Mouse (Mus musculus) MEL (cell line): Measurements from ENCODE around the gene 4930404H24Rik.

Experiments used
- CHD2 ChIP-seq: IDR thresholded peaks from 2 replicates; pipeline ENCODE4 v1.6.1; 2011; ENCODE audit warnings: low read length, improper control_type of control experiment
- CTCF ChIP-seq, 3 experiments: IDR thresholded peaks in 2 of 3; conservative IDR thresholded peaks in 1 of 3; 2 replicates each; pipeline ENCODE4 v1.5.1; 2011 to 2012; ENCODE audit warnings: low read length in 3 of 3, low read depth in 2 of 3, mild to moderate bottlenecking in 2 of 3, improper control_type of control experiment in 1 of 3, inconsistent platforms in 1 of 3, mixed read lengths in 1 of 3, moderate library complexity in 1 of 3; ENCODE audit not compliant: control insufficient read depth in 1 of 3, insufficient read depth in 1 of 3, poor library complexity in 1 of 3, severe bottlenecking in 1 of 3
- GATA1 ChIP-seq: IDR thresholded peaks from 2 replicates; pipeline ENCODE4 v1.6.1; 2011; ENCODE audit warnings: low read depth, low read length, improper control_type of control experiment
- HCFC1 ChIP-seq: IDR thresholded peaks from 2 replicates; pipeline ENCODE4 v1.6.1; 2012; ENCODE audit warnings: low read depth, mild to moderate bottlenecking, inconsistent platforms, low read length, improper control_type of control experiment, moderate library complexity
- MEF2A ChIP-seq: IDR thresholded peaks from 2 replicates; pipeline ENCODE4 v1.6.1; 2014; ENCODE audit warnings: low read depth, mild to moderate bottlenecking, inconsistent platforms, low read length, improper control_type of control experiment; ENCODE audit not compliant: poor library complexity, insufficient replicate concordance, severe bottlenecking; ENCODE audit errors: extremely low read depth
- MYC ChIP-seq: IDR thresholded peaks from 2 replicates; pipeline ENCODE4 v1.6.1; 2011; ENCODE audit warnings: low read depth, mild to moderate bottlenecking, low read length, improper control_type of control experiment, moderate library complexity
- POLR2A ChIP-seq, 2 experiments: IDR thresholded peaks; 2 replicates each; pipeline ENCODE4 v1.6.1; 2011 to 2012; ENCODE audit warnings: low read length in 2 of 2, mild to moderate bottlenecking in 2 of 2, control low read depth in 1 of 2, improper control_type of control experiment in 1 of 2, low read depth in 1 of 2, moderate library complexity in 1 of 2; ENCODE audit not compliant: control insufficient read depth in 1 of 2, insufficient read depth in 1 of 2, poor library complexity in 1 of 2
- POLR2AphosphoS5 ChIP-seq: IDR thresholded peaks from 2 replicates; pipeline ENCODE4 v1.6.1; 2012; ENCODE audit warnings: low read depth, borderline replicate concordance, mild to moderate bottlenecking, inconsistent platforms, low read length, moderate library complexity, mixed read lengths
- RAD21 ChIP-seq: IDR thresholded peaks from 2 replicates; pipeline ENCODE4 v1.6.1; 2011; ENCODE audit warnings: mild to moderate bottlenecking, low read depth, low read length, improper control_type of control experiment
- USF2 ChIP-seq, 2 experiments: IDR thresholded peaks; 2 replicates each; pipeline ENCODE4 v1.6.1; 2011 to 2012; ENCODE audit warnings: improper control_type of control experiment in 2 of 2, low read length in 2 of 2, borderline replicate concordance in 1 of 2, inconsistent platforms in 1 of 2, low read depth in 1 of 2, mild to moderate bottlenecking in 1 of 2; ENCODE audit not compliant: insufficient read depth in 1 of 2
- ZKSCAN1 ChIP-seq: IDR thresholded peaks from 2 replicates; pipeline ENCODE4 v1.6.1; 2012; ENCODE audit warnings: low read depth, mild to moderate bottlenecking, inconsistent platforms, low read length, improper control_type of control experiment, moderate library complexity
- ZMIZ1 ChIP-seq: IDR thresholded peaks from 2 replicates; pipeline ENCODE4 v1.6.1; 2012; ENCODE audit warnings: low read depth, mild to moderate bottlenecking, inconsistent platforms, low read length, improper control_type of control experiment, moderate library complexity

DNA sequence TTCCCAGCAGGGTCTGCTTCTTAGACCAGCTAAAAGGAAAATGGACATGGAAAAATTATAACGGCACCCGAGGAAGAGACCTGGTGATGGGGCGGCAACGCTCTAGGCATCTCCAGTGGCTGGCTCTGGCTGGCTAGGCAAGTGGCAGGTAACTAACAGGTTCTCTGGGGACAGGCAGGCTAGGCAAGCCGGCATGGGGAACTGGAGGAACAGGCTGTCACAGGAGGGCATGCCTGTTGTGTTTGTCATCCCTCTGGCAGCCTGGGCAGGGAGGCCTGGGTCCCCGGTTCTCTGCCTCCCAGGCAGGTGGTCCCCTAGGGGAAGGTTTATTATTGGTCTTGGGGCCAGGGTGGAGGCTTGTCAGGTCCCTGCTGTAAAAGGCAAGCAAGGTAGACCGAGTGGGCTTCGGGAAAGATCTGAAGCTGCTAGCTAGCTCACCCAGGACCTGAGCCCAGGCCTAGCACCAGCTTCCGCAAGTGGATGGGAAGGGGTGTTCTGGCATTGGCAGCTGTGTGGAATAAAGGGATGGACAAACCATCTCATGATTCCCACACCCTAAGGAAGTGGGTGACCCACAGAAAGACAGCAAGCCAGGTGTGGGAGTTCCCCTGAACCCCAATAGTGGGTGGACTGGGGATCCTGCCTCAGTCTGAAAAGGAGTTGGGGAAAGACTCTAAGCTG is 34.4 kb downstream of the 4930404H24Rik start:
- no peak for TF ChIP-seq CTCF (IDR thresholded peaks at IDR 0.05 in 2 of 3, conservative IDR thresholded peaks at IDR 0.05 in 1 of 3; ENCODE audit: control insufficient read depth in 1 of 3, insufficient read depth in 1 of 3, low read depth in 2 of 3, low read length in 3 of 3, poor library complexity in 1 of 3, severe bottlenecking in 1 of 3)
- no peak for TF ChIP-seq MYC
- TF ChIP-seq RAD21 = no peak
- no peak for TF ChIP-seq USF2 (IDR thresholded peaks at IDR 0.05; ENCODE audit: borderline replicate concordance in 1 of 2, insufficient read depth in 1 of 2, low read depth in 1 of 2, low read length in 2 of 2)
- TF ChIP-seq POLR2A (IDR thresholded peaks at IDR 0.05; ENCODE audit: control insufficient read depth in 1 of 2, insufficient read depth in 1 of 2, low read depth in 1 of 2, low read length in 2 of 2, poor library complexity in 1 of 2) = no peak
- no peak for TF ChIP-seq CHD2
- TF ChIP-seq MEF2A = no peak
- no peak for TF ChIP-seq ZMIZ1
- no peak for TF ChIP-seq GATA1
- TF ChIP-seq ZKSCAN1 = no peak
- TF ChIP-seq HCFC1 = no peak
- no peak for TF ChIP-seq POLR2AphosphoS5
